Mouse (Mus musculus) bone marrow macrophage, adult 2 months (primary cell): Measurements from ENCODE around the gene Gm2115.

Source experiments
- CTCF ChIP-seq: IDR thresholded peaks from 2 replicates; pipeline ENCODE4 v1.5.1; 2012; ENCODE audit warnings: low read depth, mild to moderate bottlenecking, low read length, moderate library complexity
- POLR2A ChIP-seq: IDR thresholded peaks from 2 replicates; pipeline ENCODE4 v1.6.1; 2012; ENCODE audit warnings: mild to moderate bottlenecking, low read depth, low read length, borderline replicate concordance

- TF ChIP-seq CTCF (no peak), POLR2A (no peak)
Observed at GRCm38 (mm10) chr7:84532795-84533194, 4.0 kb downstream of the Gm2115 start.
